Mouse (Mus musculus) CH12.LX (cell line): ENCODE data around the gene Pax5. TPM values are rescaled to one million over a fixed set of nuclear protein-coding genes. Genes with fewer than 3 reads are reported as not detected.

Experiments used
- DNase-seq: peaks from one replicate; pipeline ENCODE4 v3.0.0-alpha.2; 2013; ENCODE audit errors: extremely low read depth
- H3K27ac ChIP-seq: 2 replicates; pipeline ENCODE4 v1.5.1; 2012; ENCODE audit warnings: low read depth, mild to moderate bottlenecking, control low read depth, moderate library complexity; ENCODE audit not compliant: insufficient read depth
- H3K27me3 ChIP-seq: replicated peaks from 2 replicates; pipeline ENCODE3; 2012; ENCODE audit warnings: inconsistent platforms
- H3K36me3 ChIP-seq, 2 experiments: replicated peaks in 1 of 2; 2 replicates each; pipeline versions ENCODE3 to v1.6.1; 2012; ENCODE audit warnings: inconsistent platforms in 1 of 2, low read length in 1 of 2, mild to moderate bottlenecking in 1 of 2, mixed read lengths in 1 of 2, moderate library complexity in 1 of 2; ENCODE audit not compliant: control insufficient read depth in 1 of 2, insufficient read depth in 1 of 2
- H3K4me1 ChIP-seq, 2 experiments: 2 replicates each; pipeline ENCODE4 v1.6.1; 2012; ENCODE audit warnings: inconsistent platforms in 1 of 2, moderate library complexity in 1 of 2; ENCODE audit not compliant: insufficient read depth in 2 of 2, control insufficient read depth in 1 of 2
- H3K4me2 ChIP-seq: 2 replicates; pipeline ENCODE4 v1.6.1; 2012; ENCODE audit warnings: low read depth, mild to moderate bottlenecking, control low read depth; ENCODE audit not compliant: poor library complexity, insufficient read depth, severe bottlenecking
- H3K4me3 ChIP-seq, 3 experiments: fragments of 150-350 bp in 1 of 3; sonication (generic) in 1 of 3; replicated peaks in 1 of 3; 2 replicates each; pipeline versions ENCODE3 to v1.5.1; 2011 to 2012; ENCODE audit warnings: low read depth in 2 of 3, low read length in 2 of 3, mild to moderate bottlenecking in 2 of 3, moderate library complexity in 2 of 3, control low read depth in 1 of 3, improper control_type of control experiment in 1 of 3, inconsistent platforms in 1 of 3, mixed read lengths in 1 of 3; ENCODE audit not compliant: poor library complexity in 1 of 3
- H3K79me2 ChIP-seq: replicated peaks from 2 replicates; pipeline ENCODE4 v1.6.1; 2012; ENCODE audit warnings: mild to moderate bottlenecking, moderate library complexity; ENCODE audit not compliant: control insufficient read depth, poor library complexity, insufficient read depth, severe bottlenecking; ENCODE audit errors: extremely low read depth
- H3K9ac ChIP-seq: 2 replicates; pipeline ENCODE4 v1.6.1; 2012; ENCODE audit warnings: low read depth, mild to moderate bottlenecking, control low read depth, moderate library complexity; ENCODE audit not compliant: insufficient read depth
- H3K9me3 ChIP-seq: replicated peaks from 2 replicates; pipeline ENCODE3; 2012; ENCODE audit warnings: low read length, inconsistent platforms, mixed read lengths
- BHLHE40 ChIP-seq: IDR thresholded peaks from 2 replicates; pipeline ENCODE4 v1.6.1; 2011; ENCODE audit warnings: mild to moderate bottlenecking, low read depth, low read length, improper control_type of control experiment
- CHD1 ChIP-seq: IDR thresholded peaks from 2 replicates; pipeline ENCODE4 v1.6.1; 2012; ENCODE audit warnings: low read depth, low read length, improper control_type of control experiment, inconsistent platforms
- CHD2 ChIP-seq: IDR thresholded peaks from 2 replicates; pipeline ENCODE4 v1.6.1; 2011; ENCODE audit warnings: low read length, improper control_type of control experiment
- CTCF ChIP-seq, 2 experiments: IDR thresholded peaks in 1 of 2; conservative IDR thresholded peaks in 1 of 2; 2 replicates each; pipeline ENCODE4 v1.5.1; 2011 to 2012; ENCODE audit warnings: low read depth in 2 of 2, low read length in 2 of 2, improper control_type of control experiment in 1 of 2, inconsistent platforms in 1 of 2, mild to moderate bottlenecking in 1 of 2, moderate library complexity in 1 of 2
- E2F4 ChIP-seq: IDR thresholded peaks from 2 replicates; pipeline ENCODE4 v1.6.1; 2011; ENCODE audit warnings: low read depth, low read length, improper control_type of control experiment; ENCODE audit not compliant: insufficient replicate concordance
- ELF1 ChIP-seq: IDR thresholded peaks from 2 replicates; pipeline ENCODE4 v1.6.1; 2014; ENCODE audit warnings: low read depth, mild to moderate bottlenecking, inconsistent platforms, low read length, improper control_type of control experiment
- EP300 ChIP-seq: IDR thresholded peaks from 2 replicates; pipeline ENCODE4 v1.6.1; 2011; ENCODE audit warnings: low read length, improper control_type of control experiment
- HCFC1 ChIP-seq: IDR thresholded peaks from 2 replicates; pipeline ENCODE4 v1.6.1; 2012; ENCODE audit warnings: low read depth, mild to moderate bottlenecking, inconsistent platforms, low read length, improper control_type of control experiment
- IRF4 ChIP-seq: IDR thresholded peaks from 2 replicates; pipeline ENCODE4 v1.6.1; 2014; ENCODE audit warnings: low read depth, mild to moderate bottlenecking, inconsistent platforms, low read length, improper control_type of control experiment
- JUN ChIP-seq: IDR thresholded peaks from 2 replicates; pipeline ENCODE4 v1.6.1; 2011; ENCODE audit warnings: low read depth, mild to moderate bottlenecking, low read length, improper control_type of control experiment, moderate library complexity; ENCODE audit not compliant: insufficient read depth
- JUND ChIP-seq: conservative IDR thresholded peaks from 2 replicates; pipeline ENCODE4 v1.6.1; 2011; ENCODE audit warnings: low read depth, low read length, improper control_type of control experiment
- MAFK ChIP-seq: IDR thresholded peaks from 2 replicates; pipeline ENCODE4 v1.6.1; 2011; ENCODE audit warnings: low read length, improper control_type of control experiment; ENCODE audit not compliant: insufficient replicate concordance
- MAX ChIP-seq: IDR thresholded peaks from 2 replicates; pipeline ENCODE4 v1.6.1; 2011; ENCODE audit warnings: low read length, improper control_type of control experiment
- MAZ ChIP-seq: IDR thresholded peaks from 2 replicates; pipeline ENCODE4 v1.6.1; 2012; ENCODE audit warnings: low read depth, mild to moderate bottlenecking, inconsistent platforms, low read length, improper control_type of control experiment, moderate library complexity
- MEF2A ChIP-seq: IDR thresholded peaks from 2 replicates; pipeline ENCODE4 v1.6.1; 2014; ENCODE audit warnings: low read depth, mild to moderate bottlenecking, inconsistent platforms, low read length, improper control_type of control experiment, borderline replicate concordance
- MXI1 ChIP-seq: IDR thresholded peaks from 2 replicates; pipeline ENCODE4 v1.6.1; 2011; ENCODE audit warnings: mild to moderate bottlenecking, low read depth, low read length, improper control_type of control experiment
- MYC ChIP-seq: IDR thresholded peaks from 2 replicates; pipeline ENCODE4 v1.6.1; 2011; ENCODE audit warnings: low read depth, mild to moderate bottlenecking, improper control_type of control experiment, low read length
- NELFE ChIP-seq: IDR thresholded peaks from 2 replicates; pipeline ENCODE4 v1.6.1; 2011; ENCODE audit warnings: low read depth, low read length, improper control_type of control experiment
- NRF1 ChIP-seq: IDR thresholded peaks from 2 replicates; pipeline ENCODE4 v1.6.1; 2014; ENCODE audit warnings: low read depth, mild to moderate bottlenecking, inconsistent platforms, low read length, improper control_type of control experiment, moderate library complexity
- POLR2AphosphoS2 ChIP-seq: IDR thresholded peaks from 2 replicates; pipeline ENCODE4 v1.6.1; 2011; ENCODE audit warnings: low read depth, low read length, improper control_type of control experiment
- RAD21 ChIP-seq: IDR thresholded peaks from 2 replicates; pipeline ENCODE4 v1.6.1; 2011; ENCODE audit warnings: low read depth, mild to moderate bottlenecking, low read length, improper control_type of control experiment, moderate library complexity
- RCOR1 ChIP-seq: conservative IDR thresholded peaks from 2 replicates; pipeline ENCODE4 v1.6.1; 2012; ENCODE audit warnings: low read depth, mild to moderate bottlenecking, inconsistent platforms, low read length, improper control_type of control experiment
- SIN3A ChIP-seq: IDR thresholded peaks from 2 replicates; pipeline ENCODE4 v1.6.1; 2012; ENCODE audit warnings: low read length, improper control_type of control experiment, inconsistent platforms
- SMC3 ChIP-seq: IDR thresholded peaks from 2 replicates; pipeline ENCODE4 v1.6.1; 2011; ENCODE audit warnings: low read depth, low read length, improper control_type of control experiment
- TBP ChIP-seq: conservative IDR thresholded peaks from 2 replicates; pipeline ENCODE4 v1.6.1; 2011; ENCODE audit warnings: low read depth, low read length, improper control_type of control experiment
- USF1 ChIP-seq: IDR thresholded peaks from 2 replicates; pipeline ENCODE4 v1.6.1; 2014; ENCODE audit warnings: low read depth, mild to moderate bottlenecking, inconsistent platforms, low read length, improper control_type of control experiment
- USF2 ChIP-seq: conservative IDR thresholded peaks from 2 replicates; pipeline ENCODE4 v1.6.1; 2011; ENCODE audit warnings: low read depth, low read length, improper control_type of control experiment
- ZKSCAN1 ChIP-seq: IDR thresholded peaks from 2 replicates; pipeline ENCODE4 v1.6.1; 2012; ENCODE audit warnings: low read depth, inconsistent platforms, low read length, improper control_type of control experiment, borderline replicate concordance
- ZMIZ1 ChIP-seq: IDR thresholded peaks from 2 replicates; pipeline ENCODE4 v1.6.1; 2012; ENCODE audit warnings: low read depth, mild to moderate bottlenecking, inconsistent platforms, low read length, improper control_type of control experiment
- dilution Hi-C: fragments of 300-500 bp; cut with MboI; formaldehyde crosslinking; loops from 2 replicates; pipeline ENCODE4 v1.14.3; 2020; ENCODE audit warnings: low sequenced_read_pairs; ENCODE audit not compliant: extremely low pct_unique_long_range_greater_than_20kb, extremely low pct_ligation_motif_present
- in situ Hi-C: fragments of 300-500 bp; cut with MboI; formaldehyde crosslinking; loops from 3 replicates; pipeline ENCODE4 v1.14.3; 2019; ENCODE audit warnings: low sequenced_read_pairs, low pct_ligation_motif_present, low pct_unique_long_range_greater_than_20kb, mixed read lengths
- polyA plus RNA-seq: library from polyadenylated mRNA; unstranded; fragments of >175 nt; gene quantifications from 2 replicates; pipeline ENCODE4 v1.2.1, GENCODE M21; 2012; ENCODE audit warnings: low read depth; ENCODE audit not compliant: insufficient read length
- total RNA-seq, 2 experiments: library from RNA; depleted of rRNA; stranded (reverse); fragments of 300-350 nt in 1 of 2; fragments of >200 nt in 1 of 2; gene quantifications; 2 replicates each; pipeline ENCODE4 v1.2.3; 2012 to 2014

Pax5 gene
- total and polyA plus RNA-seq, 3 experiments: 13.5 to 57.4 (median 21.8) TPM

GRCm38 (mm10) chr4:44630059-44630458 lies 80.2 kb downstream of the Pax5 start (continued):
- TF ChIP-seq ZMIZ1 (peak; percentile 61; the same call in 1 of the 2 replicates), RCOR1 (0 out of 2 replicates have a peak, but pooled peaks have one; percentile 45), JUND (no peak), NRF1 (peak; percentile 82), ELF1 (no peak), CHD1 (0 out of 2 replicates have a peak, but pooled peaks have one; percentile 74), HCFC1 (no peak), SMC3 (peak; percentile 41), USF2 (no peak), BHLHE40 (peak; percentile 90), POLR2AphosphoS2 (no peak)

DNA sequence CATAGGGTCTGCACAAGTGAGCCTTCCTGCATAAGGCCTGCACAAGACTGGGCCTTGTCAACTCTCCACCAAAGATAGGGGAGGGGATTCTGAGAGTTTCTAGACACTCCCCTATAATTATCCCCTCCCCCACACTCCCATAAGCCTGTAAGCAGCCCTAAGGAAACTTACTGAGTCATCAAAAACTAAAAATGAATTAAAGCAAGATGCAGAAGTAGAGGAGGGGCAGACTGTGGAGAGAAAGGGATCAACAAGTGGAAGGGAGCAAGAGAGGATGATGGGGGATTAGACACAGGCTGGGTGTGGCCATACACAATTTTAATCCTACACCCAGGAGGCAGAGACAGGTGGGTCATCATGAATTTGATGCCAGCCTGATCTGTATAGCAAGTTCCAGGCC lies 82.4 kb downstream of the Pax5 start:
- TF ChIP-seq MAFK: peak; percentile 82
- no peak for TF ChIP-seq BHLHE40
- TF ChIP-seq, all 38 proteins: peak for 1
- peaks cover 6 to 69% of the 10 kb centered on the region in 2 experiments for H3K36me3 ChIP-seq
- no peak overlapping the region for H3K9ac ChIP-seq
- 0 out of 2 replicates have a peak, but pooled peaks cover 4% of the 10 kb centered on the region for H3K79me2 ChIP-seq
- H3K4me3 ChIP-seq: no peak overlapping the region
- in situ Hi-C loops: no loop called here
- H3K9me3 ChIP-seq: no peaks in the 10 kb centered on the region
- H3K27me3 ChIP-seq: no peaks in the 10 kb centered on the region
- H3K4me1 ChIP-seq: peaks cover 39 to 92% of the 10 kb centered on the region in 2 experiments
- no peak for DNase-seq
- dilution Hi-C loops: no loop called here
- H3K4me2 ChIP-seq: no peak overlapping the region
- H3K27ac ChIP-seq: no peak overlapping the region

DNA sequence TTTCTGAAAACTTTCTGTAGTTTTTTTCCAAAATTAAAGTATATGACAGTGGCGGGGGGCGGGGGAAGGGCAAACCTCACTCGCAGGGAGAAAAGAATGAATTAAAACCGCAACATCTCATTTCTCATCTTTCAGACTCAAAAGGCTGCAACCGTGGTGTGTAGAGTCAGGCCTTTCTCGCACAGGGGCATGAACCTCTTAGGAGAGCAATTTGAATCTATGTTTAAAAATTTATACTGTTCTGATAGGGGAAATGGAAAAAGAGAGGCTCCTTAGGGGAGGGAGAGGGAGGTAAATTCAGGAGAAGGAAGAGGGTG lies 85.2 kb downstream of the Pax5 start:
- dilution Hi-C loops (no loop called here), in situ Hi-C loops (no loop called here)
- H3K4me2 ChIP-seq: peak overlapping the region; percentile 92
- H3K4me1 ChIP-seq: peaks cover 32 to 67% of the 10 kb centered on the region in 2 experiments
- peaks cover 4% of the 10 kb centered on the region; the same call in 1 of the 2 replicates for H3K79me2 ChIP-seq
- no peaks in the 10 kb centered on the region for H3K27me3 ChIP-seq
- peaks cover 4% of the 10 kb centered on the region for H3K9me3 ChIP-seq
- no peak overlapping the region for H3K9ac ChIP-seq
- DNase-seq: no peak
- H3K27ac ChIP-seq: peak overlapping the region; percentile 51; the same call in 1 of the 2 replicates
- H3K36me3 ChIP-seq: peaks cover 16 to 71% of the 10 kb centered on the region in 2 experiments
- H3K4me3 ChIP-seq: no peak overlapping the region
- TF ChIP-seq BHLHE40: no peak; the same call in 1 of the 2 replicates
- no peak for TF ChIP-seq RAD21
- no peak for TF ChIP-seq ZKSCAN1
- TF ChIP-seq NELFE: no peak
- TF ChIP-seq ELF1: no peak
- TF ChIP-seq CHD2: no peak; the same call in 1 of the 2 replicates
- TF ChIP-seq SMC3: no peak
- TF ChIP-seq MEF2A: no peak
- TF ChIP-seq USF2: no peak
- no peak for TF ChIP-seq CTCF (conservative IDR thresholded peaks at IDR 0.05 in 1 of 2, IDR thresholded peaks at IDR 0.05 in 1 of 2; ENCODE audit: low read depth in 2 of 2, low read length in 2 of 2)
- TF ChIP-seq EP300: no peak
- TF ChIP-seq USF1: no peak
- no peak for TF ChIP-seq MYC
- TF ChIP-seq MXI1: no peak
- no peak for TF ChIP-seq TBP
- no peak for TF ChIP-seq SIN3A
- no peak for TF ChIP-seq POLR2AphosphoS2
- TF ChIP-seq JUN: no peak
- 0 out of 2 replicates have a peak, but pooled peaks have one; percentile 70 for TF ChIP-seq E2F4
- TF ChIP-seq ZMIZ1: no peak
- peak; percentile 3; the same call in 1 of the 2 replicates for TF ChIP-seq MAZ
- 0 out of 2 replicates have a peak, but pooled peaks have one; percentile 79 for TF ChIP-seq CHD1
- no peak for TF ChIP-seq JUND
- TF ChIP-seq HCFC1: 0 out of 2 replicates have a peak, but pooled peaks have one; percentile 9
- no peak for TF ChIP-seq IRF4
- no peak for TF ChIP-seq MAX
